Mouse (Mus musculus) G1E (cell line): Measurements from ENCODE around the gene Mapkapk2.

Source experiments
- CTCF ChIP-seq: IDR thresholded peaks from 2 replicates; pipeline ENCODE4 v1.5.1; 2012; ENCODE audit warnings: low read depth, low read length, inconsistent platforms, mixed read lengths
- GATA1 ChIP-seq: IDR thresholded peaks from 2 replicates; pipeline ENCODE4 v1.6.1; 2012; ENCODE audit warnings: borderline replicate concordance, low read length, inconsistent platforms, mixed read lengths

- TF ChIP-seq GATA1, result no peak
- TF ChIP-seq CTCF, result peak; percentile 43
Measured at GRCm38 (mm10) chr1:131121987-131122386, 24.4 kb upstream of the Mapkapk2 start.
